Mouse (Mus musculus) frontal cortex, adult (tissue): ENCODE measurements around the gene Zfhx3.

Source experiments
- ATAC-seq: cut with Nextera tagmentation; 2 replicates; pipeline ENCODE4 v1.9.2; 2017; ENCODE audit warnings: mild to moderate bottlenecking, moderate library complexity, mixed read lengths; ENCODE audit not compliant: low TSS enrichment

Zfhx3 gene

GRCm38 (mm10) chr8:108854444-108855102, 912.1 kb downstream of the Zfhx3 start:
- no peak for ATAC-seq

GRCm38 (mm10) chr8:108859001-108859400, 916.6 kb downstream of the Zfhx3 start:
- no peak for ATAC-seq

GRCm38 (mm10) chr8:108859983-108860382, 917.5 kb downstream of the Zfhx3 start:
- no peak for ATAC-seq

GRCm38 (mm10) chr8:108863440-108863839, 921.0 kb downstream of the Zfhx3 start:
- no peak for ATAC-seq

- no peak for ATAC-seq
These were observed 924.0 kb downstream of the Zfhx3 start for GRCm38 (mm10) chr8:108866430-108866829.

GRCm38 (mm10) chr8:108867482-108868258, 925.2 kb downstream of the Zfhx3 start:
- ATAC-seq, result no peak

GRCm38 (mm10) chr8:108868259-108869090, 926.0 kb downstream of the Zfhx3 start:
- ATAC-seq, result no peak

- ATAC-seq, result no peak
These were observed 927.0 kb downstream of the Zfhx3 start for GRCm38 (mm10) chr8:108869420-108869819.

- ATAC-seq, result no peak
These were observed 927.5 kb downstream of the Zfhx3 start for GRCm38 (mm10) chr8:108869935-108870334.

- ATAC-seq, result no peak
These were observed 927.9 kb downstream of the Zfhx3 start for GRCm38 (mm10) chr8:108870371-108870770.

- ATAC-seq, result no peak
These were observed 933.3 kb downstream of the Zfhx3 start for GRCm38 (mm10) chr8:108875722-108876121.

GRCm38 (mm10) chr8:108880101-108880500, 937.7 kb downstream of the Zfhx3 start:
- ATAC-seq, result no peak

- no peak for ATAC-seq
These were observed 938.9 kb downstream of the Zfhx3 start for GRCm38 (mm10) chr8:108881336-108881735.

- no peak for ATAC-seq
These were observed 939.6 kb downstream of the Zfhx3 start for GRCm38 (mm10) chr8:108882073-108882472.

- ATAC-seq, result no peak
These were observed 940.9 kb downstream of the Zfhx3 start for GRCm38 (mm10) chr8:108883381-108883780.

GRCm38 (mm10) chr8:108884947-108885346, 942.5 kb downstream of the Zfhx3 start:
- no peak for ATAC-seq

GRCm38 (mm10) chr8:108885450-108885849, 943.0 kb downstream of the Zfhx3 start:
- no peak for ATAC-seq

- ATAC-seq, result no peak
These were observed 943.4 kb downstream of the Zfhx3 start for GRCm38 (mm10) chr8:108885861-108886260.

- ATAC-seq, result peak; percentile 97
These were observed 944.3 kb downstream of the Zfhx3 start for GRCm38 (mm10) chr8:108886599-108887255.

GRCm38 (mm10) chr8:108887256-108887615, 944.8 kb downstream of the Zfhx3 start:
- ATAC-seq, result no peak

GRCm38 (mm10) chr8:108887890-108888289, 945.4 kb downstream of the Zfhx3 start:
- no peak for ATAC-seq

- ATAC-seq, result no peak
These were observed 946.5 kb downstream of the Zfhx3 start for GRCm38 (mm10) chr8:108888924-108889323.
